Mouse (Mus musculus) thymus, postnatal 14 days (tissue): Measurements from ENCODE around the gene B3gnt6.
A peak's percentile ranks its signal among the peaks of the same experiment; 100 is the strongest.
"Not testable (repeated sequence)": the region's sequence is repeated elsewhere in the genome, so short reads cannot be mapped to it uniquely, and the experiment has no call there.

Experiments
- DNase-seq: peaks from one replicate; pipeline ENCODE4 v3.0.0; 2021

The B3gnt6 gene

DNA sequence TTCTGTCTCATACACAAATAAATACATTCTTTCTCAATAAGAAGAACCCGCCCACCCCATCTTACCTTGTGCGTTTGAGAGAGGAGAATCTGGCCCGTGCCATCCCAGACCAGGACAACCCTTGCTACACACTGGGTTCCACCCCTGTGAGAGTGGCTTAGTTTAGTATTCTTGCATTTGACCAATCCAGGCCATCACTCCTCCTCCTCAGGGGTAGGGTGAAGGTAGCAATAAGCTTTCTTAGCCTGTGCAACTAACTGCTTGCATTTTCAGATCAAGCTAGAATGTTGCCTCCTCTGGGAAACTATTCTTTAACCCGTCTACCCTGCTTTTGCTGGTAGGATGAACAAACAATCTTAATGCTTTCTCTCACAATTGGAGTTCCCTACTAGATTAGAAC is at the start of gene B3gnt6:
B3gnt6 (minus strand) TSS at position 101 of the 400 bp plus-strand sequence.
- DNase-seq: no peak

GRCm38 (mm10) chr7:98236686-98237359 is 37.5 kb upstream of the B3gnt6 start:
- no peak for DNase-seq

- DNase-seq: no peak
Measured at GRCm38 (mm10) chr7:98223796-98224195, 24.5 kb upstream of the B3gnt6 start.

GRCm38 (mm10) chr7:98216713-98217112 is 17.4 kb upstream of the B3gnt6 start:
- DNase-seq: no peak

DNA sequence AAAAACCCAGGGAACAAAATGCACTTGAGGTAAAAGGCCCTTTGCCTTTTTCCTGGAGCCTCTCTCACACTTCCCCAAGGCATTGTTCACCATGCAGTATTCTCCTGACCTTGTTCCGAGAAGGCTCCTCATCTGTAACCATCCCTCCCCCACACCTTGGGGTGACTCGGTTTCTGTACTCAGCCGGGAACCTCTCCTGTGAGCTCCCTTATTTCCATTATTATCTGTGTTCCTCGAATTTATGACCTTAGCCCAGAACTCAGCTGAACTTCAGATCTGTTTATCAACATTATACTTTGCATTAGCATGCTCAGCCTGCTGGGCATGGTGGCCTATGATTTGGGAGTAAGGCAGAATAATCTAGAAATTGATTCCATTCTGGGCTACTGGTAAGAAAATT is 3.7 kb upstream of the B3gnt6 start:
- DNase-seq: no peak

GRCm38 (mm10) chr7:98201493-98202028 is 2.3 kb upstream of the B3gnt6 start:
- DNase-seq: no peak

DNA sequence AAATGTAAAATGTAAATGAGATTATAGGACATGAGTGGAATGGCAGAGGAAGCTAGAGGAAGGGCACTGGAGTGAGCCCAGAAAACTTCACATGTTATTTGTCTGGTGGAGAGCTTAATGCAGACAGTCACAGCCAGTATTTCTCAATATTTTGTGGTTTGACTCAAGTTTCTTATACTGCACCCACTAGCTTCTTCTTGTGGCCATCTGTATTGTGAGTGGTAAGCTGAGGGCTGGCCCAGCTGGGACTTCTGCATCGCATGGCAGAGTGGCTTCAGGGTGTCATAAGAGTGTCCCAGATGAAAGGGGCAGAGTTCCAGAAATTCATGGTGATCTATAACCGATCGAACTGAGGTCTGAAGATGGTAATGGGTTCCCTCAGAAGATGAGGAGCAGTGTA is 1.1 kb upstream of the B3gnt6 start:
- DNase-seq: no peak

- DNase-seq: no peak
Measured at GRCm38 (mm10) chr7:98195151-98195801, 4.0 kb downstream of the B3gnt6 start.

DNA sequence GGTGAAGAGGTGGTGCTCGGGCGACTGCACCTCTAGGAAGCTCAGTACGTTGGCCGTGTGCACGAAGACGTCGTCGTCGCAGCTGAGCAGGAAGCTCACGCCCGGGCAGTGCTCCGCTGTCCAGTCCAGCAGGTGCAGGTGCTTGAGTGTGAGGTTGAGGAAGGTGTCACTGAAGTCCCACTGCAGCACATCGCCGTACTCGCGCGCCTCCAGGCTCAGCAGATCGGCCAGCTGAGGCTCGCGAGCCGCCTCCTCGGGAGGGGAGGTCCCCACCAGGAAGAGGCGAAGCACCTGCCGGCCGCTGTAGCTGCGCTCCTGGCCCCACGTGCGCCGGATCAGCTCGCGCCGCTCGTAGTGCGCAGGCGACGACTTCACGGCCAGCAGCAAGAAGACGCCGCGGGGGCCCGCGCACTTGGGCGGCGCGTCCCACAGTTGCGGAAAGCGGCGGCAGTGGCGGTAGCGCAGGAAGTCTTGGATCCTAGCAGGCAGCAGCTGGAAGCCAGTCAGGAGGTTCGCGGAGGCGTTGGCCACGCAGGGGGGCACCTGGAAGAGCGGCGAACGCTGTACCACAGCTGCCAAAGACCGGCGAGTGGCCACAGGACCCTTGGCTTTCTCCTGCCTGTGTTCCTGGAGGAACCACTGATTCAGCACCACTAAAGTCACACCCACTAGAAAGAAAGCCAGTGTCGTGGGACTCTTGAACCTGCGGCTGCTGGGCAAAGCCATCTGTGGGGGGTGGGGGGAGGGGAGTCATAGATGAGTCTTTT is 5.1 kb downstream of the B3gnt6 start:
- DNase-seq: peak; percentile 71

DNA sequence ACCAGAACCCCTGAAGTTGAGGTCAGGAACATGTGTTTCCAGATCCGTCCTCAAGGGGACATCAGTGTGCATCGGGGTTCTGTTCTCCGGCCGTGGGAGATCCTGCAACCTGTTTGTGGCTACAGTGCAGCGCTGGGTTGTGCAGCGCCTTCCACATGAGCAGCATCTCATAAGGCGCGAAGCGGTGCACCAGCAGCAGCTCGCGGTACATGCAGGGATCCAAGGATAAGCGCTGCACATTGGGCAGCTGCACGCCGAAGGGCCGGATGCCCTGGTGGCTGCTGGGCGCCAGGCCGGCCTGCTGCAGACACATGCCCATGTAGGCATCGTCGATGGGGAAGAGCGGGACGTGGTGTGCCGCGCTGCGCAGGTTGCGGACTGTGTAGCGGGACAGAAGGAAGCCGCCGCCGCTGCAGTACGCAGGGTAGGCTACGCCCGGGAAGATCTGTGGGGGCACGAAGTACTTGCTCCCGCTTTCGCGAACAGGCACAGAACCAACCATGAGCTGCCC is 5.7 kb downstream of the B3gnt6 start:
- DNase-seq: peak; percentile 48

DNA sequence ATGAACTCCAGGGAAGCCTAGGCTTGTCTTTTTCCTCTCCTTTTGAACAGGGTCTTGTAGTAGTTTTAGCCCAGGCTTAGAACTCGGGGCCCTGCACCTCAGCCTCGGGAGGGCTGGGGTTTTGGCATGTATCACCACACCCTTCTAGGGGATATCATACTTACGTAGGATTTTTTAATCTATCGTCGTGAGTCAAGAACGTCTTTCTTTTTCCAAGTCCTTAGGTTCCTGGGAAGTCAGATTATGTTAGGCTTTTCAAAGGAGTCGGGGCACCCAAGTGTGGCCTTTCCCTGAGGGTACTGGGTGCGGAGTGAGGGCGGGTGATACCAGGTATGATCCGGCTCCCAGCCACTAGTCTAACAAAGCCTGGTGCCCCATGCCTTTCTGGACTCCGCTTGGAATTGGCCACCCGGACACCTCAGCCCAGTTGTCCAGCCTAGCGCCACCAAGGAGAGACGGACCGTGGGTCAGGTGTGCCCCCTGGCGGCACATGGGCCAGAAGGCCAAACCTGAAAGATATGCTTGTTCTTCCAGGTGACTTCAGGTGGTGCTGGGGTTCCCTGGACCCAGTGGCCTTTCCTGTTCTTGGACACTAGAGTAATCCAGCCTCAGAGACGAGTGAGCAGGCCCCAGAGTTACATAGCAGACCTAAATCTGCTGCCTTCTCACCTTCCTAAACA is 7.6 kb downstream of the B3gnt6 start:
- DNase-seq: peak; percentile 38

DNA sequence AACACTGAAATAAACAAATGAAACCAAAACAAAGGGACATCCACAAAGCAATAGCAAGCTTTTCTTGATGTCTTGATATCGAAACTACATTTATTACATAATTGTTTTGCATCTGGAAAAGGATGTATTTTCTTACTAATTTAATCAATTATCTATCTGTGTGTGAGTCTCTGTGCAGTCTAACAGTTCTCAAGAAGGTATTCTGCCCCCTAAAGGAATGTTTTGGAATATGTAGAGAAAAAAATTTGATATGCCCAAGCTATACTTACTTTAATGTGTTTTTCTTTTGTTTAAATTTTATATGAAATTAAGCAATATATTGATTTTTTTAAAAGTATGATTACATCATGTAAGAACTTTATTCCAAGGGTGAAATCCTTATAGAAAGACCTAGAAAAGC is 8.7 kb downstream of the B3gnt6 start:
- no peak for DNase-seq

GRCm38 (mm10) chr7:98189745-98190144 is 9.5 kb downstream of the B3gnt6 start:
- no peak for DNase-seq

DNA sequence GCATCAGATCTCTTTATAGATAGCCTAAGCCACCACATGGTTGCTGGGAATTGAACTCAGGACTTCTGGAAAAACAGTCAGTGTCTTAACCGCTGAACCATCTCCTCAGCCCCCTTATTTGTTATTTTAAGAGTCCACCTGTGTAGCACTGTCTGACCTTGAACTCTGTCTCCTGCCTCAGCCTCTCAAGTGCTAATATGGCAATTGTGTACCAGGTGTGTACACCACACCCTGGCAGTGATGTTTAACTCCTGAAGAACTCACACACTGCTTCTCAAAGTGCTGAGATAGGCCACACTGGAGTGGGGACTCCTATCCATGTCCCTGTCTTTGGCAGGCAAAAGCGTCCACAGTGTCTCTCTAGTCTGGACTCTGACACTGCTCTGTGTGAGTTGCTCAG is 10.6 kb downstream of the B3gnt6 start:
- DNase-seq: no peak

DNA sequence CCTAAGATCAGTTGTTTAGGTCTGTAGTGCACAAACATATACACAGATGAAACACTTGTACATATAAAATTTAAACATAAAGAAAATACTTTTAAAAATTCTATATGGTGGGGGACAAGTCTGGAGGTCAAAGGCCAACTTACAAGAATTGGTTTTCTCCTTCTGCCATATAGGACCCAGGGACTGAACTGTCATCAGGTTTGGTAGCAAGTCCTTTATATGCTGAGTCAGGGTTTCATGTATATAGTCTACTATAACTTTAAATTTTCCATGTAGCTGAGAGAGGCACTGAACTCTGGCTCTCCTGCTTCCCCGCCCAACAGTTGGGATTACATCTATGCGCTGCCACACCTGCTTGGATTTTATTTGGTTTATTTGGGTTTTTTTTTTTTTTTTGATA is 11.0 kb downstream of the B3gnt6 start:
- DNase-seq: no peak

DNA sequence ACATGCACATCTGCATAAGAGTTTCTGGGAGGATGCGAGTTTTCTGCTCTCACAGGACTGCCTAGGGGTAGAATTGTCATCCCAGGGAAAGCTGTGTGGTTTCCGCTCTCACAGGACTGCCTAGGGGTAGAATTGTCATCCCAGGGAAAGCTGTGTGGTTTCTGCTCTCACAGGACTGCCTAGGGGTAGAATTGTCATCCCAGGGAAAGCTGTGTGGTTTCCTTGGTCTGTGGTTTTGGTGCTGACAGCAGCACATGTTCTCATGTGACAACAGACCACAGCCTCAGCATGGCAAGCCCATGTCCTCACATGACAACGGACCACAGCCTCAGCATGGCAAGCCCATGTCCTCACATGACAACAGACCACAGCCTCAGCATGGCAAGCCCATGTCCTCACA is 11.9 kb downstream of the B3gnt6 start:
- DNase-seq: not testable (repeated sequence)

GRCm38 (mm10) chr7:98186637-98187036 is 12.6 kb downstream of the B3gnt6 start:
- no peak for DNase-seq

DNA sequence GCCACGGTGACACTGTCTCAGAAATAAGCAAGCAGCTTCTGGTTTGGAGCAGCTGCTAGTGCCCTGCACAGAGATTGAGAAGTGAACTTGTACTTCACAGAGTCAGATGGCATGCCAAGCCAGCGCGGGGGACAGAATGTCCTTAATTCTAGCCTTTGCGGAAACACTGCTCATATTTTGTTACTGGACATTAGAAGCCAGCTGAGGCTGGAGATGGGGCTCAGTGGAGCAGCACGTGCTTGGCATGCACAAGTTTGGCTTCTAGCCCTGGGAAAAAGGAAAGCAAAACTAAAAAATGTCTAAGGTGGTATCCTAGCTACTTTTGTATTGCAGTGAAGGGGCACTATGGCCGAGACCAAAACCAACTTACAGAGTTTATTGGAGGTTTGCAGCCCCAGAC is 14.0 kb downstream of the B3gnt6 start:
- no peak for DNase-seq

DNA sequence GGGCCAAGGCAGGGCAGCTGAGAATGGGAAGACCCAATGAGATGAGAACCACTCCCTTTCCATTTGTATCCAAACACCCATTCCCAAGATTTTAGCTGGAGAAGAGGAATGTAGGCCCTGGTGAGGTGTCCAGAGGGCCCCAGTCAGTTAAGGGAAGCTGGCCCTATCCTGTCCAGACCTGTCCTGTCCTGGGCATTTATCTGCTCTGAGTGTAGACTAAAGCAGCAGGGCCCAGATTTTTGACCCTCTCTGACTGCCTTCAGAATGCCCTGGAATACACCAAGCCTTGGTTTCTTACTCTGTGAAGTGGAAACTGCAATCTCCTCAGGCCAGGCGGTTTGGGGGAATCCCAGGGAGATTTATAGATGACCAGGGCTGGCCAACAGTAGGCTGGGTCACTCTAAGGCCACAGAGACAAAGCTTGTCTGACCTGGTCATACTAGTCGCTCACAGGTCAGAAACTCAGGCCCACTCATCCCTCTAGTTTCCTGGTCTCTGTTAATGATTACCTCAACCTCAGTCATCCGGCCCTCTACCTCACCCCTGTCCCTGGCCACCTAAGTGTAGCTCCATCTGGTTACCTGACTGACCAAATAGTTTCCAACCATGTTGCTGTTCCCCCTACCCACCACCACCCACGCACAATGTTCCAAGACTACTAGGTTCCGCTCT is 20.6 kb downstream of the B3gnt6 start:
- DNase-seq: no peak

DNA sequence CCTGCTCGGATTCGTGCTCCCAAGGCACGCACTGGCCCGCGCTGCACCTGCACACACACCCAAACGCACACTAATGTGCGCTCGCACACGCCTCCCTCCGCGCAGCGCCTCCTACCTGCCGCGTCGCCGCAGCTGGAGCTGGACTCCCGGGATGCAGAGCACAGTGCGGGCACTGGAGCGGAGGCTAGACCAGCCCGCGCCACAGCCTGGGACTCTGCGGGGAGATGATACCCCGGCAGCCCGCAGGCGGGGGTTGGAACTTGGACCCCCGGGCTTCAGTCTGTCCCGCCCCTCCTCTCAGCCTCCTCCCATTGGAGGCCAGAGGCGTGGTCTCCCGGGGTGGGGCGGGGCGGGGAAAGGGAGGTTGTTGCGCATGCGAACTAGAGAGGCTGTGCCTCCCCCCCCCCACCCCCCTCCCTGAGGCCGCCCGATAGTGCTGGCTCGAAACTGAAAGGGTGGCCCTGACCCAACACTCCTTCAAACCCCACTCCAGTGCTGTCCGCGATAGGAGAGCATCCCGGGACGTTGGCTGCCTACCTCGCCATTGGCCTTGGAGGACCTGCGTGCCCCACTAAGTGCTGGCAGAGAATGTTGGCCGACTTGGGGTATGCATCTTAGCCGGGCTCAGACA is 21.2 kb downstream of the B3gnt6 start, which contains the start of gene Capn5:
Capn5 (minus strand) TSS at position 346 of the 631 bp plus-strand sequence.
- peak; percentile 82 for DNase-seq

DNA sequence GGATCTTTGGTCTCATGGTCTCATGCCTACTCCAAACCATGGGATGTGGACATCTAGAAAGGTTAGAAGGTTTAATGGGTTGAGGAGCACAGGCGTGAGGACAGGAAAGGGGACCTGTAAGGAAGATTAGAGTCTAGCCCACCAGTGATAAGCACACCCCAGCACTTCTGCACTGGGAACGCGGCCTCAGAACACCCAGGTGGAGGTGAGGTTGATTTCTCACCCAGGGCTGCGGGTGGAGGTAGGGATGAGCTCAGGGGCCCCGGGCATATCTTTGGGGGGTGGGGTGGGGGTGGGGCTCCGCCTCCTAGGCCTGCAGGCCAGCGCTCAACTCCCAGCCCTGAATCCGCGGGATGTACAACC is 21.7 kb downstream of the B3gnt6 start:
- no peak for DNase-seq

DNA sequence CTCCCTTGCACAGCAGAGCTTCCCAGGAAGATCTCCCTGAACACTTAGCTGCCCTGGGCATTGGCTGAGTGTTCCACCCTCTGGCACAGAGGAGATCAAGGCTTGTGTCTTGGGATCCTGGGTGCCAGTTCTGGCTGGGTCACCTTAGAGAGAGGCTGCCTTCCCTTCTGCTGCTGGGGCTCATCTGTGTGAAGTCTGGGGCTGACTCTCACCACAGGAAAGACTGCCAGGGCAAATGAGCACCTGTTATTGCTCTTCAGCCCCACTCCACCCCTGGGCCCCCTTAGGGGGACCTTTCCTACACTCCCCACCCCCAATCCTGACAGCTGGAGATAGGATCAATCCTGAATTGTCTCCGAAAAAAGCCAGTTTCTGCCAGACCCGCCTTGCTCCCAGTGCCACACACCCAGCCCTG is 22.2 kb downstream of the B3gnt6 start:
- peak; percentile 60 for DNase-seq
